ENCODE assay signal across 37 mouse cellular contexts in genomic region chr13:95439569-95439968, GRCm38 (mm10). TPM values are rescaled to one million over a fixed set of nuclear protein-coding genes. Genes with fewer than 3 reads are reported as not detected.
"Had no signal": no experiment of that assay in that cellular context is flagged by ENCODE, and none has a peak within 500 bp of the region (broad histone marks: within the 10 kb centered on the region; RNA-seq: fewer than 3 reads in every experiment).

No protein-coding gene starts in this region.

- ATAC-seq: forebrain, embryonic 13.5 days; forebrain, embryonic 14.5 days; forebrain, embryonic 15.5 days; forebrain, embryonic 16.5 days; forebrain, postnatal 0 days had no signal

- H3K4me3 ChIP-seq: embryonic facial prominence, embryonic 10.5 days; embryonic facial prominence, embryonic 12.5 days; embryonic facial prominence, embryonic 13.5 days; embryonic facial prominence, embryonic 15.5 days; erythroblast, embryonic 14.5 days; forebrain, embryonic 10.5 days; forebrain, embryonic 12.5 days; forebrain, embryonic 13.5 days; forebrain, embryonic 15.5 days; gastrocnemius, adult 2 months; heart, adult 2 months; heart, embryonic 10.5 days had no signal

- H3K27ac ChIP-seq: embryonic facial prominence, embryonic 10.5 days; embryonic facial prominence, embryonic 12.5 days; embryonic facial prominence, embryonic 13.5 days; embryonic facial prominence, embryonic 15.5 days; forebrain, embryonic 10.5 days; forebrain, embryonic 12.5 days; forebrain, embryonic 13.5 days; forebrain, embryonic 15.5 days; gastrocnemius, adult 2 months; heart, adult 2 months; heart, embryonic 10.5 days had no signal

- DNase-seq: cerebellum, adult 2 months; cerebellum, adult 8-10 months; cerebellum, adult 9-10 months; cerebellum, adult 9-11 months; cerebellum, postnatal 10 days; cerebellum, postnatal 14 days; cerebellum, postnatal 25 days; cerebellum, postnatal 36 days; embryo, embryonic 11 days; forebrain, postnatal 0 days; gastrocnemius, adult 2 months; gastrocnemius, postnatal 10 days; gastrocnemius, postnatal 14 days; gastrocnemius, postnatal 25 days; gastrocnemius, postnatal 36 days; heart, adult 18-20 months; heart, adult 2 months had no signal

RNA-seq across cellular contexts. Expression of gene Crhbp, which starts 5.2 kb away (rescaled TPM):
- total RNA-seq: common myeloid progenitor, adult 5-6 weeks; gastrocnemius, adult 18-20 months; gastrocnemius, adult 2 months; gastrocnemius, adult 8-10 months; gastrocnemius, postnatal 10 days; gastrocnemius, postnatal 14 days; gastrocnemius, postnatal 25 days; gastrocnemius, postnatal 36 days; gastrocnemius, postnatal 4 days; granulocyte monocyte progenitor cell, adult 5-6 weeks; heart, adult 18-20 months; heart, adult 2 months; heart, adult 8-10 months had no signal
- polyA plus RNA-seq: erythroblast, embryonic 14.5 days; heart, adult 2 months had no signal

RNA-seq across cellular contexts. Expression of gene S100z, which starts 39.0 kb away (rescaled TPM):
- total RNA-seq: common myeloid progenitor, adult 5-6 weeks; forebrain, postnatal 0 days; gastrocnemius, adult 2 months; granulocyte monocyte progenitor cell, adult 5-6 weeks; heart, adult 18-20 months; heart, adult 2 months; heart, adult 8-10 months had no signal
- polyA plus RNA-seq: cerebellum, adult 2 months; cortical plate, adult 2 months; erythroblast, embryonic 14.5 days; forebrain, embryonic 10.5 days; forebrain, embryonic 13.5 days; forebrain, embryonic 14.5 days; forebrain, embryonic 15.5 days; forebrain, embryonic 16.5 days; forebrain, postnatal 0 days; frontal cortex, adult 2 months; heart, adult 2 months; heart, embryonic 10.5 days had no signal
